Mouse (Mus musculus) kidney, adult 2 months (tissue): ENCODE data around the gene Samd8. TPM values are rescaled to one million over a fixed set of nuclear protein-coding genes. Genes with fewer than 3 reads are reported as not detected.

Source experiments
- DNase-seq: peaks from one replicate; pipeline ENCODE4 v3.0.0; 2021
- H3K27ac ChIP-seq: fragments of 200-500 bp; 2 replicates; pipeline ENCODE4 v1.5.1; 2012; ENCODE audit warnings: low read depth, low read length, control low read depth, inconsistent platforms; ENCODE audit not compliant: insufficient read depth
- H3K27me3 ChIP-seq: fragments of 200-500 bp; replicated peaks from 2 replicates; pipeline ENCODE4 v1.6.1; 2012; ENCODE audit warnings: mild to moderate bottlenecking, moderate library complexity, low read length, inconsistent platforms; ENCODE audit not compliant: control insufficient read depth, insufficient read depth
- H3K36me3 ChIP-seq: fragments of 200-500 bp; 2 replicates; pipeline ENCODE4 v1.6.1; 2012; ENCODE audit warnings: mild to moderate bottlenecking, moderate library complexity, low read length, inconsistent platforms; ENCODE audit not compliant: control insufficient read depth, insufficient read depth
- H3K4me1 ChIP-seq: fragments of 200-500 bp; 2 replicates; pipeline ENCODE4 v1.6.1; 2011; ENCODE audit warnings: low read length; ENCODE audit not compliant: control insufficient read depth, insufficient read depth
- H3K4me3 ChIP-seq: fragments of 200-500 bp; 2 replicates; pipeline ENCODE4 v1.5.1; 2011; ENCODE audit warnings: mild to moderate bottlenecking, low read depth, low read length, control low read depth; ENCODE audit not compliant: insufficient read depth
- CTCF ChIP-seq: fragments of 200-500 bp; conservative IDR thresholded peaks from 2 replicates; pipeline ENCODE4 v1.5.1; 2011; ENCODE audit warnings: low read depth, mild to moderate bottlenecking, control low read depth, low read length, moderate library complexity, mixed read lengths; ENCODE audit not compliant: insufficient read depth, insufficient read length
- POLR2A ChIP-seq: fragments of 200-500 bp; IDR thresholded peaks from one replicate; pipeline ENCODE4 v1.6.1; 2011; ENCODE audit warnings: low read depth, low read length, control low read depth
- WGBS: fragments of 180-500 bp; shearing (Covaris S2); methylation state at CpG from one replicate; pipeline ENCODE4 v1.1.7; 2018; 5-methylcytosine and 5-hydroxymethylcytosine counted together
- polyA plus RNA-seq: library from polyadenylated mRNA; depleted of rRNA; stranded (reverse); fragments of >200 nt; gene quantifications from 2 replicates; pipeline ENCODE4 v1.2.3, GENCODE M21; 2012

Gene Samd8
- polyA plus RNA-seq, 1 experiment = 21.1 TPM

- H3K36me3 ChIP-seq = no peaks in the 10 kb centered on the region
- H3K4me1 ChIP-seq = peaks cover 4% of the 10 kb centered on the region; the same call in 1 of the 2 replicates
- H3K4me3 ChIP-seq = no peak overlapping the region
- H3K27ac ChIP-seq = no peak overlapping the region
- no peak for DNase-seq
- 65% methylated on average over 4 of the region's 4 CpGs for WGBS
- H3K27me3 ChIP-seq = no peaks in the 10 kb centered on the region
- TF ChIP-seq CTCF (no peak), POLR2A (no peak)
These were observed 67.1 kb downstream of the Samd8 start for GRCm38 (mm10) chr14:21817453-21817852.

- DNase-seq = no peak
- 95% methylated on average over 4 of the region's 4 CpGs for WGBS
- no peaks in the 10 kb centered on the region for H3K27me3 ChIP-seq
- TF ChIP-seq CTCF (no peak), POLR2A (no peak)
- no peak overlapping the region for H3K4me3 ChIP-seq
- H3K36me3 ChIP-seq = no peaks in the 10 kb centered on the region
- no peak overlapping the region for H3K27ac ChIP-seq
- H3K4me1 ChIP-seq = peaks cover 5% of the 10 kb centered on the region; the same call in 1 of the 2 replicates
These were observed 70.7 kb downstream of the Samd8 start for GRCm38 (mm10) chr14:21820880-21821505.

GRCm38 (mm10) chr14:21822307-21822706 is 72.0 kb downstream of the Samd8 start:
- no peak overlapping the region for H3K4me3 ChIP-seq
- H3K27ac ChIP-seq = no peak overlapping the region
- H3K36me3 ChIP-seq = no peaks in the 10 kb centered on the region
- TF ChIP-seq POLR2A (no peak), CTCF (no peak)
- no peaks in the 10 kb centered on the region for H3K27me3 ChIP-seq
- 77% methylated on average over 7 of the region's 7 CpGs for WGBS
- no peak for DNase-seq
- H3K4me1 ChIP-seq = peaks cover 5% of the 10 kb centered on the region; the same call in 1 of the 2 replicates

- Histone ChIP-seq H3K27ac (peak overlapping the region; percentile 94), H3K4me1 (peaks cover 5% of the 10 kb centered on the region; the same call in 1 of the 2 replicates), H3K36me3 (no peaks in the 10 kb centered on the region), H3K27me3 (no peaks in the 10 kb centered on the region), H3K4me3 (no peak overlapping the region)
- DNase-seq = peak; percentile 93
- 27% methylated on average over 7 of the region's 7 CpGs for WGBS
- no peak for TF ChIP-seq CTCF
- TF ChIP-seq POLR2A = peak; percentile 61
These were observed 72.6 kb downstream of the Samd8 start for GRCm38 (mm10) chr14:21822795-21823374.

- 64% methylated on average over 7 of the region's 7 CpGs for WGBS
- H3K27ac ChIP-seq = peak overlapping the region; percentile 52
- DNase-seq = peak; percentile 33
These were observed 73.6 kb downstream of the Samd8 start for GRCm38 (mm10) chr14:21823897-21824296.

GRCm38 (mm10) chr14:21824938-21825337 is 74.6 kb downstream of the Samd8 start, which contains the start of gene Vdac2:
TSS of gene Vdac2 (plus strand) at chr14:21825238.
- H3K27ac ChIP-seq = 0 out of 2 replicates have a peak within 1 kb of the TSS, but pooled peaks have one; percentile 2
- H3K27me3 ChIP-seq = no peaks in the 10 kb centered on the region
- H3K4me3 ChIP-seq = no peak within 1 kb of the TSS
- H3K4me1 ChIP-seq = peaks cover 5% of the 10 kb centered on the region; the same call in 1 of the 2 replicates
- WGBS = 92% methylated on average over 2 of the region's 2 CpGs
- TF ChIP-seq POLR2A (no peak), CTCF (no peak)
- H3K36me3 ChIP-seq = no peaks in the 10 kb centered on the region
- no peak for DNase-seq

More at GRCm38 (mm10) chr14:21823897-21824296, 73.6 kb downstream of the Samd8 start:
- Histone ChIP-seq H3K36me3 (no peaks in the 10 kb centered on the region), H3K27me3 (no peaks in the 10 kb centered on the region), H3K4me1 (peaks cover 5% of the 10 kb centered on the region; the same call in 1 of the 2 replicates), H3K4me3 (no peak overlapping the region)
- TF ChIP-seq POLR2A (no peak), CTCF (no peak)

- DNase-seq = no peak
- no peak overlapping the region for H3K27ac ChIP-seq
- no peak overlapping the region for H3K4me3 ChIP-seq
- no peak for TF ChIP-seq POLR2A
- 66% methylated on average over 9 of the region's 9 CpGs for WGBS
- no peaks in the 10 kb centered on the region for H3K36me3 ChIP-seq
- peaks cover 5% of the 10 kb centered on the region; the same call in 1 of the 2 replicates for H3K4me1 ChIP-seq
- H3K27me3 ChIP-seq = no peaks in the 10 kb centered on the region
These were observed 75.6 kb downstream of the Samd8 start for GRCm38 (mm10) chr14:21825786-21826491.
